In the genomic region with DNA sequence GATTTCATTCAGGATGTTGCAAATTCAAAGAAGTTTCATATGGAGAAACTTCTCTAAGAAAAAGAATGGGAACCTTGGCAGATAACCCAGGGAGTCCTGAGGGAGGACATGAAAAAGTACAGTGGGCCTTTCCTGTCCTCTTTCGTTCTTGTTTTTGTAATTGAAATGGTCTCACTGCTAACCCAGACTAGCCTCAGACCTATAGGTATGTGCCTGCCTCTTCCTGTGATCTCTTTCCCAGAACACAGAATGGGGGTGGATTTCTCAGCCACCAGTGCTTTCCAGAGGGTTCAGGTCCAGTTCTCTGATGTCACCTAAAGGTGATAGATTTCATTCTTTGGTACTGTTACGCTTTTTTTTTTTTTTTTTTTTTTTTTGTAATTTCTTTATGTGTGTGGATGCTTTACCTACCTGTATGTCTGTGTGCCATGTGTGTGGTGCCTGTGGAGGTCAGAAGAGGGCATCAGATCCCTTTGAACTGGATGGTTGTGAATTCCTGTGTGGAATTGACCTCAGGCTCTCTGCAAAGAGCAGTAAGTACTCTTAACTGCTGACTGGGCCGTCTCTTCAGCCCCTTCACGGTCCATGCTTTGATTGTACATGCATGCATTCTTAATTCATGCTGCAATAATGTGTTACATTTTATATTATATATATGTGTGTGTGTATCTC, we compare ENCODE assay signal across 13 mouse cellular contexts. TPM values are rescaled to one million over a fixed set of nuclear protein-coding genes. Genes with fewer than 3 reads are reported as not detected.
A peak's percentile ranks its signal among the peaks of the same experiment; 100 is the strongest.
DNase-seq lines count a peak whose midpoint lies in the region; ATAC-seq lines count a peak whose summit lies in the region.
"Had no signal": no experiment of that assay in that cellular context is flagged by ENCODE, and none has a peak within 500 bp of the region (broad histone marks: within the 10 kb centered on the region; RNA-seq: fewer than 3 reads in every experiment).

No protein-coding gene starts in this region.

- no peaks in the 10 kb centered on the region for H3K27me3 ChIP-seq in heart, embryonic 11.5 days (ENCODE audit: control insufficient read depth, insufficient read depth, low read length)
- no peaks in the 10 kb centered on the region for H3K27me3 ChIP-seq in lung, embryonic 16.5 days (ENCODE audit: control insufficient read depth, insufficient read depth, low read depth, low read length)
- H3K27me3 ChIP-seq in intestine, embryonic 14.5 days (replicated peaks; ENCODE audit: control insufficient read depth, insufficient read depth, low read length): no peaks in the 10 kb centered on the region
- no peaks in the 10 kb centered on the region for H3K27me3 ChIP-seq in stomach, embryonic 16.5 days (ENCODE audit: control insufficient read depth, insufficient read depth, low read length)
- H3K27me3 ChIP-seq: embryonic facial prominence, embryonic 13.5 days; hindbrain, embryonic 13.5 days had no signal

- 55% methylated on average over 4 of the region's 4 CpGs for WGBS in heart, embryonic 11.5 days (ENCODE audit: insufficient replicate concordance)
- 61% methylated on average over 4 of the region's 4 CpGs for WGBS in lung, embryonic 16.5 days
- 61% methylated on average over 4 of the region's 4 CpGs for WGBS in intestine, embryonic 14.5 days
- WGBS in stomach, embryonic 16.5 days: 45% methylated on average over 4 of the region's 4 CpGs

- peak overlapping the region; percentile 74 for H3K4me2 ChIP-seq in heart, embryonic 11.5 days
- H3K4me2 ChIP-seq in lung, embryonic 16.5 days (ENCODE audit: low read depth, low read length): peak overlapping the region; percentile 22
- H3K4me2 ChIP-seq in intestine, embryonic 14.5 days (ENCODE audit: low read length): peak overlapping the region; percentile 59; the same call in 1 of the 2 replicates
- peak overlapping the region; percentile 61 for H3K4me2 ChIP-seq in stomach, embryonic 16.5 days (ENCODE audit: low read depth, low read length)
- H3K4me2 ChIP-seq: embryonic facial prominence, embryonic 13.5 days had no signal

- no peak for DNase-seq in heart, postnatal 25 days (ENCODE audit: low spot score)
- no peak for DNase-seq in lung, postnatal 14 days
- no peak for DNase-seq in intestine, embryonic 14.5 days (ENCODE audit: low spot score)
- DNase-seq: cerebellum, adult 11-12 months; thymus, adult 18-20 months had no signal

- no peak overlapping the region for H3K9ac ChIP-seq in heart, embryonic 11.5 days (ENCODE audit: low read depth, low read length)
- H3K9ac ChIP-seq in lung, embryonic 16.5 days (ENCODE audit: low read length): 0 out of 2 replicates have a peak overlapping the region, but pooled peaks have one; percentile 11
- no peak overlapping the region for H3K9ac ChIP-seq in intestine, embryonic 14.5 days (ENCODE audit: low read length)
- H3K9ac ChIP-seq in stomach, embryonic 16.5 days (ENCODE audit: low read length): no peak overlapping the region
- H3K9ac ChIP-seq: embryonic facial prominence, embryonic 13.5 days; hindbrain, embryonic 13.5 days had no signal

- H3K27ac ChIP-seq in heart, embryonic 11.5 days (ENCODE audit: low read depth, low read length): no peak overlapping the region
- 0 out of 2 replicates have a peak overlapping the region, but pooled peaks have one; percentile 12 for H3K27ac ChIP-seq in lung, embryonic 16.5 days (ENCODE audit: low read length)
- H3K27ac ChIP-seq in intestine, embryonic 14.5 days (ENCODE audit: low read depth): no peak overlapping the region
- H3K27ac ChIP-seq in stomach, embryonic 16.5 days (ENCODE audit: low read length): no peak overlapping the region
- H3K27ac ChIP-seq: embryonic facial prominence, embryonic 13.5 days; hindbrain, embryonic 13.5 days; macrophage had no signal

- no peak for ATAC-seq in heart, embryonic 11.5 days (replicated peaks; ENCODE audit: insufficient number of reproducible peaks, low FRiP score, low TSS enrichment)
- ATAC-seq in lung, embryonic 16.5 days (ENCODE audit: low read depth): no peak
- no peak for ATAC-seq in intestine, embryonic 14.5 days (replicated peaks; ENCODE audit: low FRiP score, low TSS enrichment, low read depth)
- no peak for ATAC-seq in stomach, embryonic 16.5 days (ENCODE audit: insufficient read depth, low FRiP score)
- ATAC-seq in CD4-positive, CD25-positive, alpha-beta regulatory T cell, adult 4 months: no peak
- no peak for ATAC-seq in megakaryocyte progenitor cell, adult 5-6 weeks (replicated peaks; ENCODE audit: poor library complexity)

- H3K9me3 ChIP-seq in heart, embryonic 11.5 days (replicated peaks; ENCODE audit: control insufficient read depth, low read length): no peaks in the 10 kb centered on the region
- no peaks in the 10 kb centered on the region for H3K9me3 ChIP-seq in lung, embryonic 16.5 days (ENCODE audit: control insufficient read depth, low read length)
- no peaks in the 10 kb centered on the region for H3K9me3 ChIP-seq in intestine, embryonic 14.5 days (ENCODE audit: control insufficient read depth, low read length)
- no peaks in the 10 kb centered on the region for H3K9me3 ChIP-seq in stomach, embryonic 16.5 days (replicated peaks; ENCODE audit: control insufficient read depth, low read length)
- H3K9me3 ChIP-seq: embryonic facial prominence, embryonic 13.5 days; hindbrain, embryonic 13.5 days had no signal

- intact Hi-C loops in heart, postnatal 25 days (cut with DNase I): loop anchor here (5.0 kb wide), 2 partner anchors 88 to 448 kb away; a partner anchor contains a TSS

- H3K4me3 ChIP-seq in heart, embryonic 11.5 days (ENCODE audit: low read depth, low read length): peak overlapping the region; percentile 90
- H3K4me3 ChIP-seq in lung, embryonic 16.5 days (ENCODE audit: low read length): no peak overlapping the region
- no peak overlapping the region for H3K4me3 ChIP-seq in intestine, embryonic 14.5 days (ENCODE audit: low read depth, low read length)
- H3K4me3 ChIP-seq in stomach, embryonic 16.5 days (replicated peaks; ENCODE audit: low read length): no peak overlapping the region
- H3K4me3 ChIP-seq: embryonic facial prominence, embryonic 13.5 days; hindbrain, embryonic 13.5 days had no signal

- no peaks in the 10 kb centered on the region for H3K36me3 ChIP-seq in heart, embryonic 11.5 days (ENCODE audit: control insufficient read depth, insufficient read depth, low read length)
- H3K36me3 ChIP-seq in lung, embryonic 16.5 days (ENCODE audit: control insufficient read depth, insufficient read depth, low read length): no peaks in the 10 kb centered on the region
- H3K36me3 ChIP-seq in intestine, embryonic 14.5 days (ENCODE audit: control insufficient read depth, insufficient read depth, low read length): no peaks in the 10 kb centered on the region
- no peaks in the 10 kb centered on the region for H3K36me3 ChIP-seq in stomach, embryonic 16.5 days (ENCODE audit: control insufficient read depth, insufficient read depth, low read length)
- H3K36me3 ChIP-seq: embryonic facial prominence, embryonic 13.5 days; hindbrain, embryonic 13.5 days had no signal

- H3K4me1 ChIP-seq in heart, embryonic 11.5 days (ENCODE audit: control insufficient read depth, insufficient read depth, low read length): peaks cover 31% of the 10 kb centered on the region
- peaks cover 19% of the 10 kb centered on the region for H3K4me1 ChIP-seq in lung, embryonic 16.5 days (replicated peaks; ENCODE audit: control insufficient read depth, insufficient read depth, low read length)
- peaks cover 20% of the 10 kb centered on the region for H3K4me1 ChIP-seq in intestine, embryonic 14.5 days (replicated peaks; ENCODE audit: control insufficient read depth, insufficient read depth, low read length)
- peaks cover 29% of the 10 kb centered on the region for H3K4me1 ChIP-seq in stomach, embryonic 16.5 days (ENCODE audit: control insufficient read depth, insufficient read depth, low read length)

RNA-seq across cellular contexts. Expression of a gene that starts 3.8 kb away (rescaled TPM):
- polyA plus RNA-seq in heart, embryonic 11.5 days (2014; fragmentation: Nextera tagmentation; extraction: Ambion mirVana): 1,059 and 1,185 TPM in 2 replicates
- 100 to 1,000 TPM; 233 to 243 TPM for total RNA-seq in heart, postnatal 25 days (2021)
- 565 and 579 TPM in 2 replicates for polyA plus RNA-seq in lung, embryonic 16.5 days (2015; fragmentation: Nextera tagmentation; extraction: Ambion mirVana)
- polyA plus RNA-seq in intestine, embryonic 14.5 days (2014; fragmentation: Nextera tagmentation; extraction: Ambion mirVana): 684 and 706 TPM in 2 replicates
- polyA plus RNA-seq in stomach, embryonic 16.5 days (2015; fragmentation: Nextera tagmentation; extraction: Ambion mirVana): 852 and 990 TPM in 2 replicates
- 10 to 100 TPM; 26.4 to 27.2 TPM for polyA plus RNA-seq in CD4-positive, CD25-positive, alpha-beta regulatory T cell, adult 4 months (2017; shearing (Covaris generic))
- total RNA-seq in megakaryocyte progenitor cell, adult 5-6 weeks (2015): 426 and 508 TPM in 2 replicates
- total RNA-seq in megakaryocyte progenitor cell, adult 5-6 weeks (2017): 607 and 687 TPM in 2 replicates

RNA-seq across cellular contexts. Expression of a gene that starts 56.0 kb away (rescaled TPM):
- polyA plus RNA-seq in heart, embryonic 11.5 days (2014; fragmentation: Nextera tagmentation; extraction: Ambion mirVana): 1.5 and 1.9 TPM in 2 replicates
- total RNA-seq in heart, postnatal 25 days (2021): under 1 TPM; 0.34 TPM
- 1.6 and 2.2 TPM in 2 replicates for polyA plus RNA-seq in lung, embryonic 16.5 days (2015; fragmentation: Nextera tagmentation; extraction: Ambion mirVana)
- polyA plus RNA-seq in intestine, embryonic 14.5 days (2014; fragmentation: Nextera tagmentation; extraction: Ambion mirVana): 1.6 and 2.3 TPM in 2 replicates
- 1.1 and 1.7 TPM in 2 replicates for polyA plus RNA-seq in stomach, embryonic 16.5 days (2015; fragmentation: Nextera tagmentation; extraction: Ambion mirVana)
- polyA plus RNA-seq in CD4-positive, CD25-positive, alpha-beta regulatory T cell, adult 4 months (2017; shearing (Covaris generic)): not detected
- 0.07 TPM in 1 of 2 replicates, not detected in the other for total RNA-seq in megakaryocyte progenitor cell, adult 5-6 weeks (2015)
- total RNA-seq in megakaryocyte progenitor cell, adult 5-6 weeks (2017): 0.50 TPM in 1 of 2 replicates, not detected in the other

Comparison
In these comparisons a context has a peak if more than half of its experiments do, and no peak if none do; other contexts are left out.
1. H3K4me2 ChIP-seq: peak in every context shown above with its lines; median percentile 74 in heart, embryonic 11.5 days; 61 in stomach, embryonic 16.5 days; 59 in intestine, embryonic 14.5 days; 22 in lung, embryonic 16.5 days.
2. RNA of a gene that starts 3.8 kb away (polyA plus RNA-seq): 1,059 to 1,185 TPM in heart, embryonic 11.5 days, 852 to 990 TPM in stomach, embryonic 16.5 days, 684 to 706 TPM in intestine, embryonic 14.5 days and 565 to 579 TPM in lung, embryonic 16.5 days; 26.4 to 27.2 TPM in CD4-positive, CD25-positive, alpha-beta regulatory T cell, adult 4 months; every median in the first group is over 10 times any median in the second.